Mouse (Mus musculus) cerebellum, adult 2 months (tissue): Measurements from ENCODE around the gene Nmrk2.

Experiments
- CTCF ChIP-seq: fragments of 200-500 bp; IDR thresholded peaks from 2 replicates; pipeline ENCODE4 v1.5.1; 2011; ENCODE audit warnings: low read depth, mild to moderate bottlenecking, control low read depth, low read length, moderate library complexity, borderline replicate concordance; ENCODE audit not compliant: insufficient read depth
- POLR2A ChIP-seq: fragments of 200-500 bp; IDR thresholded peaks from 2 replicates; pipeline ENCODE4 v1.6.1; 2011; ENCODE audit warnings: low read length, control low read depth, borderline replicate concordance; ENCODE audit not compliant: insufficient read depth

- TF ChIP-seq POLR2A (no peak), CTCF (no peak)
Observed at GRCm38 (mm10) chr10:81165118-81165517, 36.7 kb downstream of the Nmrk2 start.
